Mouse (Mus musculus) heart, postnatal 0 days (tissue): ENCODE data around the gene Aspdh.

Experiments
- CTCF ChIP-seq: IDR thresholded peaks from 2 replicates; pipeline ENCODE4 v1.5.1; 2016; ENCODE audit warnings: antibody characterized with exemption, control low read depth, low read depth
- EP300 ChIP-seq: IDR thresholded peaks from 2 replicates; pipeline ENCODE4 v1.6.1; 2016; ENCODE audit warnings: antibody characterized with exemption, low read depth

GRCm38 (mm10) chr7:44464511-44464910, 680 bp upstream of the Aspdh start:
- TF ChIP-seq CTCF (no peak), EP300 (no peak)
